Mouse (Mus musculus): ENCODE data around the gene Fance. TPM values are rescaled to one million over a fixed set of nuclear protein-coding genes. Genes with fewer than 3 reads are reported as not detected.

Fance gene
- total RNA-seq, 2 experiments from 2014 or later: 30.3 to 34.9 TPM

DNA sequence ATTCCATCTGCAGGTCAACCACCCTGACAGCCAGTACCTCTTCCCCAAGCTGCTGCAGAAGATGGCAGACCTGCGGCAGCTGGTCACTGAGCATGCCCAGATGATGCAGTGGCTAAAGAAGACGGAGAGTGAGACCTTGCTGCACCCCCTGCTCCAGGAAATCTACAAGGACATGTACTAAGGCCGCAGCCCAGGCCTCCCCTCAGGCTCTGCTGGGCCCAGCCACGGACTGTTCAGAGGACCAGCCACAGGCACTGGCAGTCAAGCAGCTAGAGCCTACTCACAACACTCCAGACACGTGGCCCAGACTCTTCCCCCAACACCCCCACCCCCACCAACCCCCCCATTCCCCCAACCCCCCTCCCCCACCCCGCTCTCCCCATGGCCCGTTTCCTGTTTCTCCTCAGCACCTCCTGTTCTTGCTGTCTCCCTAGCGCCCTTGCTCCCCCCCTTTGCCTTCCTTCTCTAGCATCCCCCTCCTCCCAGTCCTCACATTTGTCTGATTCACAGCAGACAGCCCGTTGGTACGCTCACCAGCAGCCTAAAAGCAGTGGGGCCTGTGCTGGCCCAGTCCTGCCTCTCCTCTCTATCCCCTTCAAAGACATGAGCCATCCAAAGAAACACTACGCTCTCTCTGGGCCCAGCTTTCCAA, 13.5 kb upstream of the Fance start:
- Histone ChIP-seq H3K27ac (no peak overlapping the region), H3K4me3 (no peak overlapping the region)
- no peak for DNase-seq (ENCODE audit: low spot score in 2 of 2)
- no peak for TF ChIP-seq CTCF (conservative IDR thresholded peaks at IDR 0.05)

DNA sequence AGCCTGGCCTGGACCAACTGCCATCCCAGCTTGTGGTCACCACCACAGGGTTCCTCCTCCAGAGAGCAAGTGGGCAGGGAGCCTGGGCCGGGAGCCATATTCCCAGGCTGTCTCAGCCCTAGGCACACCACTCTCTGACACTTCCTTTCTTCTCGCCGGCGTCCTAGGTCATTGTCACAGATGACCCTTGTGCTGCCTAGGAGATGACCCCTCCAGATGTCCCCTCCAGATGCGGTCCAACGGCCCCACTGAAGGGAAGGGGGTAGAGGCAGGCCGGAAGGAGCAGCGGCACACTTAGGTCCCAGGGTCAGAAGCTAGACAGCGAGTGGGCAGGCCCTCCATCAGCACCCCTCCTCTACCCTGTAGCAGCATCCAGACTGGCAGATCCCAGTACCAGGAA, 13.0 kb upstream of the Fance start:
- Histone ChIP-seq H3K27ac (no peak overlapping the region), H3K4me3 (no peak overlapping the region)
- DNase-seq (ENCODE audit: low spot score in 2 of 2): no peak
- TF ChIP-seq CTCF (conservative IDR thresholded peaks at IDR 0.05): no peak

DNA sequence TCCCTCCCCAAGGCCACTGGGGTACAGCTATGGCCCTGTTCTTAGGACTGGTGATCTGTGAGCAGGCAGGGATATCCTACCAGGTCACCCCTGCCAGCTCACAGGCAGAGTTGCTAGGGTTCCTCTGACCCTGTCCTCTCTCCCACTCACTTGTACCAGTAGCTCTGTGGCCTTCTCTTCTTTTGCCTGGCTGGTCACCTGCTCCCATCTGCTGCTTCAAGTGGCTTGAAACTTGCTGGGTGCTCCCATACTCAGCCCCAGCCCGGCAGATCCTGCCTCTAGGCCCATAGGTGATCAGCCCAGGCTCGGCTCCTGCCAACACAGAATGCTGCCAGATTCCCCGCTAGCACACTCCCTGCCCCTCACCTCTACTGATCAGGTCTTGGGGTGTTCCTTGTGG, 12.5 kb upstream of the Fance start:
- no peak for TF ChIP-seq CTCF (conservative IDR thresholded peaks at IDR 0.05)
- Histone ChIP-seq H3K27ac (no peak overlapping the region), H3K4me3 (no peak overlapping the region)
- no peak for DNase-seq (ENCODE audit: low spot score in 2 of 2)

DNA sequence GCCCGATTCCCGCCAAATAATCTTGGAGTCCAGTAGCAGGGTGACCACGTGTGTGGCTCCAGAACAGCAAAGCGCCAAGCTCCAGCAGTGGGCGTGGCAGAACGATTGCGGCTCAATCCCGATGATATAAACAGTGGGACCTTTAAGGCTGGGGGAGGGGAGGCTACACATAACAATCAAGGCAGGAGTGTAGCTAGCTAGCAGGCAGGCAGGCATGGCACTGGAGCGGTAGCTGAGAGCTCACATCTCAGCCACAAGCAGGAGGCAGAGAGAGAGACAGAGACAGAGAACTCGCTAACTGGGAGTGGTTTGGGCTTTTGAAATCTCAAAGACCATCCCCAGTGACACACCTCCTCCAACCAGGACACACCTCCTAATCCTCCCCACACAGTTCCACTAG, 8.1 kb upstream of the Fance start:
- DNase-seq (ENCODE audit: low spot score in 2 of 2): no peak
- Histone ChIP-seq H3K27ac (no peak overlapping the region), H3K4me3 (no peak overlapping the region)
- TF ChIP-seq CTCF (conservative IDR thresholded peaks at IDR 0.05): no peak

DNA sequence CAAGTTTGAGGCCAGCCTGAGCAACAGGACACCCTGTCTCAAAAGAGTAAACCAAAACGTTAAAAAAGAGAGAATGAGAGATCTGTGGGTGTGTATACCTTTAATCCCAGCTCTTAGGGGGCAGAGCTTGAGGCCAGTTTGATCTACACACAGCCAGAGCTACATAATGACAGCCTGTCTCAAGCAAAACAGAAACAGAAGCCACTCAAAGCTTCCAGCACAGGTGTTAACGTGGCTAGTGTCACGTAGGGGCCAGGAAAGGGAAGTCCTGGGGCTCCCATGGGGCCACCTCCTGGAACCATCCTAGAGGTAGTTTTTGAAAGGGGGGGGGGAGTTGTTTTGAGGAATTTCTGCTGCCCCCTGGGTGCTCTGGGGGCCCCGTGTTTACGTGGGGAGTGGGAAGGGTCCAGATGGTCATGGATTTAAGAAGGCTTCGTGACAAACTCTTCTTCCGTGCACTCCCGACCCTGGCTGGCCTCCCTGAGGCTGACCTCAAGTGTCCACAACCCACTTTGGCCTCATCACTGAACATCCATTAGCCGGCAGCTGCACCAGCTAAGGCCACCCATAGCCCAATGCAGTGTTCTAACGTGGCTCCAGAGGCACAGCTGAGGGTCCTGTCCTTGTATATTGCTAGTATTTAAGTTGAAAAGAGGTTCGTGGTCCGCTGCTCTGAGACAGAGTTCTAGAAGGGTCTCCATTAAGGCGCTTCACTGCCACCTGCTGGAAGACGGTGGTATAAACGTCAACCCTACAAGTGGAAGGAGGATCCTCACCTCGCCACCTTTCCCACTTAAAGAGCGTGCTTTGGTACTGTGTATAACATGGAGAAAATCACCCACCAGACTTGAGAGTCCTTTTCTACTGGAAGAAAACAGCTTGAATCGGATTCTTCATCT, 4.8 kb upstream of the Fance start:
- TF ChIP-seq CTCF (conservative IDR thresholded peaks at IDR 0.05): peak; percentile 94
- Histone ChIP-seq H3K27ac (no peak overlapping the region), H3K4me3 (peak overlapping the region; percentile 22; the same call in 1 of the 2 replicates)
- DNase-seq (ENCODE audit: low spot score in 2 of 2): peak; percentile 74 to 91

DNA sequence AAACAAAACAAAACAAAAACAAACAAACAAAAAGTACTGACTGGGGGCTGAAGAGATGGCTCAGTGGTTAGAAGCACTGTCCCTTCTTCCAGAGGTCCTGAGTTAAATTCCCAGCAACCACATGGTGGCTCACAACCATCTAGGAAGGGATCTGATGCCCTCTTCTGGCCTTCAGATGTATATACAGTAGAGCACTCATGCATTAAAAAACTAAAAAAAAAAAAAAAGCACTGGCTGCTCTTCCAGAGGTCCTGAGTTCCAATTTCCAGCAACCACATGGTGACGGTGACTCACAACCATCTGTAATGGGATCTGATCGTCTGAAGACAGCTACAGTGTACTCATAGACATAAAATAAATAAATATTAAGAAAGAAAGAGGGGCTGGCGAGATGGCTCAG, 2.5 kb upstream of the Fance start:
- TF ChIP-seq CTCF (conservative IDR thresholded peaks at IDR 0.05): peak; percentile 27; the same call in 1 of the 2 replicates
- DNase-seq (ENCODE audit: low spot score in 2 of 2): no peak
- no peak overlapping the region for H3K4me3 ChIP-seq
- H3K27ac ChIP-seq: no peak overlapping the region

DNA sequence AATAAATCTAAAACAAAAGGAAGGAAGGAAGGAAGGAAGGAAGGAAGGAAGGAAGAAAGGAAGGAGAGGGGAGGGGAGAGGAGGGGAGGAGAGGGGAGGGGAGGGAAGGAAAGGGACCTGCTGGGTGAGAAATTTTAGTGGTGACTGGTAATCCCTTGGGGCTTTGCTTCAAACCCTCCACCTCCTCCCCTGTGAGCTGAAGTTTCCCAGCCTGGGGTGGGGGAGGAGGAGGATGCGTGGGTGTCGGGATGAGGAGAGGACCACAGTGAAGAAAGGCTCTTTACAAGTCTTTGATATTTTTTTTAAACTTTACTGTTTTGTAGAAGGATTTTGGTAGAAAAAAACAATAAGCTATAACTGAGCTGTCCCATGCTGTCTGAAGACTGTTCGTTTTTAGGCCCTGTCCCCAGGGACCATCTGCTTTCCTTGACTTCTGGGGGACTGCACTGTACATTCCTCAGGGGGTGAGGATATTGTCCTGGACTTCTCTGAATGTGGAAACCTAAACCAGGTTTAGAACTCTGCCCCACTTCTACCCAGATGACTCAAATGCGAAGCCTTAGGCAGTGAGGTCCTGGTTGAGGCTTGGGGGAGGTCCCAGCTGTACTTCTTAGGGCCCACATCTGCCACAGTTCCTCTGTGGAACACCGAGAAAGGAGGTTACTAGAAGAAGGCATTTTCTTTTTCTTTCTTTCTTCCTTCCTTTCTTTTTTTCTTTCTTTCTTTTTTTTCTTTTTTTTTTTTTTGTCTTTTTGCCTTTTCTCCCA, 1.8 kb upstream of the Fance start:
- TF ChIP-seq CTCF (conservative IDR thresholded peaks at IDR 0.05): no peak
- no peak overlapping the region for H3K27ac ChIP-seq
- H3K4me3 ChIP-seq: no peak overlapping the region
- no peak for DNase-seq (ENCODE audit: low spot score in 2 of 2)

DNA sequence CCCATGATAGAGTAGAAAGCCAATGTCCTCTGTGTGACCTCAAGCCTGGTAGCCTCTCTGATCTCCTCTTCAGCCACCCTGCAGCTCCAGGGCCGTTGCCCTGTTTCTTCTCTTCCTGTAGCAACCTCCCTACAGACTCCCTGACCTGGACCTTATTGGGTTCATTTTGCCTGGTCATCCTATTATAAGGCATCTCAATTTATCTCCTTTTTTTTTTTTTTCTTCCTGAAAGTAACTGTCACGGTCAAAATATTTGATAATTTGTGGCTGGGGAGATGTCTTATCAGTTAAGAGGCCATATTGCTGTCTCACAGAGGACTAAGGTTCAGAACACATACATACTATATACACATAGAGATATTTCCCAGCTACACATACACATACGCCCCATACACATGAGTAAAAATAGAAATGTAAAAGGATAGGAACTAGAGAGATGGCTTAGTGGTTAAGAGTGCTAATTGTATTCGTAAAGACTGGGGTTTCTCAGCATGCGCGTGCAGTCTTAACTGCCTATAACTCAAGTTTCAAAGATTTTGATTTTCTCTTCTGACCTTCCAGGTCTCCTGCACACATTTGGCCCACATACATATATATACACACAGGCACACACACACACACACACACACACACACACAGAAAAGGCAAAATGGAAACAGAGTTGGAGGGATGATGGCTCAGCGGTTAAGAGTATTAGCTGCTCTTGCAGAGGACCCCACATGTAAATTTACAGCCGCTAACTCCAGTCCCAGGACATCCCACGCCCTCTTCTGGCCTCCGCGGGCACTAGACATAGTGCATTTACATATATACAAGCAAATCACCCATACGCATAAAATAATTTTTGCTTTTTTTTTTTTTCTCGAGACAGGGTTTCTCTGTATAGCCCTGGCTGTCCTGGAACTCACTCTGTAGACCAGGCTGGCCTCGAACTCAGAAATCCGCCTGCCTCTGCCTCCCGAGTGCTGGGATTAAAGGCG, 797 bp upstream of the Fance start:
- Histone ChIP-seq H3K4me3 (peak overlapping the region; percentile 74), H3K27ac (peak overlapping the region; percentile 65)
- TF ChIP-seq CTCF (conservative IDR thresholded peaks at IDR 0.05): peak; percentile 54
- DNase-seq (ENCODE audit: low spot score in 2 of 2): no peak

DNA sequence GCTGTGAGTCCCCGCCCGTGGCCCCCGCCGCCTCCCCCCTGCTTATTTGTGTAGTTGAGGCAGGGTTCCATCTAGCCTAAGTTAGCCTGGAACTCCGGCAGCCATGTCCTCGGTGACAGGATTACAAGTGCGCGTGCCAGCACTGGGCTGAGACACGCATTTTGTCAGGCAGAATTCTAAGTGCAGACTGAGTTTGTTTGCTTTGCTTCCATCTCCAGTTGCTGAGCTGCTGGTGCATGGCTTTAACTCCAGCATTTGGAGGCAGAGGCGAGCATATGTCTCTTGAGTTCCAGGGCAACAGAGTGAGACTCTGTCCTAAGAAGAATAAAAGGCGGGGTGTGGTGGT, 534 bp downstream of the Fance start:
- peak overlapping the region; percentile 93 for H3K27ac ChIP-seq
- DNase-seq (ENCODE audit: low spot score in 2 of 2): no peak
- TF ChIP-seq CTCF (conservative IDR thresholded peaks at IDR 0.05): no peak

DNA sequence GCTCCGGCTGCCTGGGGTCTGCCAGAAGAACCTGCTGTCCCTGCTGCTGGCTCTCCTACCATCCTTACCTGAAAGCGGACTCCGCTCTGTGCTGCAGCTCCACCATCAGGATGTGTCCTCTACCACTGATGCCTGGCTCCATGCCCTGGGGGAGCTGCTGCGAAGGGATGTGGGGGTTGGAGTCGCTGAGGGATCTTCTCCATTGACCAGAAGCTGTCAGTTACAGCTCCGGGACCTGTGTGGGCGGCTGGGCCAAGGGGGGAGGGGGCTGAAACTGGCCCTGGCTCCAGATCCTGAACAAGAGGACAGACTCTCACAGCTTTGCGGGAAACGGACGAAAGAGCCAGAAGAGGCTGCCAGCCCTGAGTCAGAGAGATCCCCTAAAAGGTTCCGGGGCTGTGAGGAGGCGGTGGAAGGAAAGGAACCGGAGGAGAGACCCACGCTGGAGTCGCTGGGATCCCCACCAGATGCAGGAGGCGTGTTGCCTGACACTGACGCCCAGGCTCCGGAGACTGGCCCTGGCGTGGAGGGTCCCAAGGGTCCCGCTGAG, 2.4 kb downstream of the Fance start:
- no peak overlapping the region for H3K4me3 ChIP-seq
- DNase-seq (ENCODE audit: low spot score in 2 of 2): no peak
- no peak overlapping the region for H3K27ac ChIP-seq
- no peak for TF ChIP-seq CTCF (conservative IDR thresholded peaks at IDR 0.05)

More for the DNA sequence above, 534 bp downstream of the Fance start:
- H3K4me3 ChIP-seq: peak overlapping the region; percentile 74

DNA sequence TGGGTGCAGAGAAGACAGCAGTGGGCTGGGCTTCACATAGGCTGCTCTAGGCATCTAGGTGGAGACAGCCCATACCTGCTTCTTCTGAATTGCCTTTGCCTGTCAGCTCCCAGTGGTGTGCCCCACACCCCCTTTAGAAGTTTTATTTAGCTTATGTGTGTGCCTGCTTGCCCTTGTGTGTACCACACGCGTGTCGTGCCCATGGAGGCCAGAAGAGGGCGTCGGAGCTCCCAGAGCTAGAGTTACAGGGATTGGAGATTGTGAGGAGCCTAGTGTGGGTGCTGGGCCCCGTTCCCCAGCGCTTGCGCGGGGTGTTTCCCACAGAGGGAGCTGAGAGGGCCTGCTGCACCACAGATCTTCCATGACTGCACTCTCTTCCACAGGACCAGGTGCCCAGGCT, 3.2 kb downstream of the Fance start:
- DNase-seq (ENCODE audit: low spot score in 2 of 2): no peak
- no peak overlapping the region for H3K4me3 ChIP-seq
- no peak overlapping the region for H3K27ac ChIP-seq
- TF ChIP-seq CTCF (conservative IDR thresholded peaks at IDR 0.05): peak; percentile 42

DNA sequence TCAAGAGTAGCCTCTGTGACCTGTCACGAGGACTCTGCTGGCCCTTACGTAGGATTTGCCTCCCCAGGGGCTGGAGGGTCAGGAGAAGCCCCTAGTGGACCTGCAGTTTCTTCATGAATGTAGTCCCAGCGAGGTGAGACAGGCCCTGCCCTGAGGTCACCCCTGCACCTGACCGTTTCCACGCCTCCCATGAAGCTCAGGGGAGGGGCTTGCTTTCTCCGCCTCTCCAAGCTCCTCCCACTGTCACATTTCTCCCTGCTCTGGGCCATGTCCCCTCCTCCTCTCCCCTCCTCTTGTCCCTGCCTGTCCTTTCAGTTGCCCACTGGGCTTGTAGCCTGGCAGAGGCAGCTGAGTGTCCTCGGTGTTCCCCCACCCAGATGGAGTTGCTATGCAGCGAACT, 3.8 kb downstream of the Fance start:
- no peak for TF ChIP-seq CTCF (conservative IDR thresholded peaks at IDR 0.05)
- no peak overlapping the region for H3K4me3 ChIP-seq
- DNase-seq (ENCODE audit: low spot score in 2 of 2): no peak

More for the DNA sequence above, 3.8 kb downstream of the Fance start:
- H3K27ac ChIP-seq: no peak overlapping the region

Data from layer of hippocampus, adult 2 months (tissue).